Mouse (Mus musculus) heart, adult 10 weeks (tissue): ENCODE measurements around the gene Cyba. TPM values are rescaled to one million over a fixed set of nuclear protein-coding genes. Genes with fewer than 3 reads are reported as not detected.

Source experiments
- polyA plus RNA-seq: library from polyadenylated mRNA; stranded (reverse); fragments of 350-450 nt; fragmentation: Illumina TruSeq; extraction: RNeasy Lipid Tissue Mini Kit (QIAGEN cat#74804); gene quantifications from one replicate; pipeline ENCODE4 v1.2.3, GENCODE M21; 2014; ENCODE audit warnings: low read depth, low replicate concordance

Gene Cyba
- 57.1 TPM for polyA plus RNA-seq

GRCm38 (mm10) chr8:122432443-122433268 lies at the start of gene Cyba:
TSS of gene Cyba (minus strand) at chr8:122432930.

DNA sequence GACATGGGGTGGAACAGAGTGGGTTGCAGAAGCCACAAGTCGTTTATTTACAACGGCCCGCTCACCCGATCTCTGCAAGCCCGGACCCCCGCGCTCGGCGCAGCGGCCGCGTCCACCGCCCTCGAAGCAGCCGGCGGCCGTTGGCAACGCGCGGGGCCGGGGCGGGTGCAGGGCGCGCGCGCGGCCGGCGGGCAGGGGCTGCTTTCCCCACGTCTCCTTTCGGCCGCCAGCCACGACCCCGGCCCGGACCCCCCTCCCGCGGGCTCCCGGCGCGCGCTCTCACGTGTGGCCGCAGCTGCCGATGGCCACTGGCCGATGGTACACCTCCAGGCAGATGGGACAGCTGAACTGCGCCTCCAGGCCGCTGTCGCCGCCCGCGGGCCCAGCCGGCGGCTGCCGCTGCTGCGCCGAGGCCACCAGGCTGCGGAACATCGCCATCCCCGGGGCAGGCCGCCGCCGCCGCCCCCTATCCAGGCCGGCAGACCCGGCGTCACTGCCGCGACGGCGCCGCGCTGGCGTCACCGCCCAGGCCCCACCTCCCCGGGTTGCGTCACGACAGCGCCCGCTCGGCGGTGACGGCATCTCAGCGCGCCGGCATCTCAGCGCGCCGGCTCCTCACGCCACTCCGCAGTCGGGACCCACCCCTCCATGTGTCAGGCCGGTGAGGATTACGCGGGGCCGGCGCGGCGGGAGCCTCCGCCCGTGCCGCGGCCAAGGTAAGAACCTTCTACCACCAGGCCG lies 43.0 kb upstream of the Cyba start, which contains the start of the genes Rnf166 and Ctu2:
Gene Rnf166, minus strand, starts transcription at position 485 of the 741 bp plus-strand sequence.
Gene Ctu2, plus strand, starts transcription at position 564 of the 741 bp plus-strand sequence.

GRCm38 (mm10) chr8:122460524-122461472 lies 28.1 kb upstream of the Cyba start, which contains the start of gene Snai3:
TSS of gene Snai3 (minus strand) at chr8:122460733.

GRCm38 (mm10) chr8:122443262-122444006 lies 10.7 kb upstream of the Cyba start, which contains the start of gene Mvd:
TSS of gene Mvd (minus strand) at chr8:122443422.

DNA sequence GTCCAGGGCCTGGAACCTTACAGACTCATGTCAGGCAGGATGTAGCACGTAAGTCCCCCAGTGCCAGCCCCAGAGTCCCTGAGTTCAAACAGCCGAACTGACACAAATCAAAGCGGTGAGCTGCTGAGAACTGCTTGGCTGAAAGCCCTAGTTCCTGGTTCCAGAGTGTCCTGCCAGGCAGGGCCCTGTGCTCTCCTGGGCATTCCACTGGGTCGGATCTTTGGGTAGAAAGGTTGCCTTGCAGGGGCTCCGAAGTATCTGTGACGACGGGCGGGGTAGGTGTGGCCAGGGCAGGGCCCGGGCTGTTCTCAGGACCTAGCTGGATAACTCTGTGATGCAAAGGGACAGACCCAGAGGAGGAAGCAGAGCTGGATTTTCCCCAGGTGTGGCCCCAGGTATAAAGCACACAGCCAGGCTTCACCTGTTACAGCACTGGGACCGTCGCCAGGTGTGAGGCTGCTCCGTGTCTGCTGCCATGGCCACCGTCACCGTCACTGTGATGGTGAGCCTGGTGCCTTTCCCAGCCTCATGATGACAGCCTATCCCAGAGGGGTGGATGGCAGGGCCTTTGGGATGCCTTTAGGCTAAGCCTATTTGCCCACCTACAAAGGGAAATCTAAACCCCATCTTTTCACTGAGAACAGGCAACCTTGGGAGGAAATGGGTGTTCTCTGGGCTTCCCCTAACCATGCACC lies 11.2 kb downstream of the Cyba start, which contains the start of gene Il17c:
Gene Il17c, plus strand, starts transcription at position 645 of the 695 bp plus-strand sequence.

GRCm38 (mm10) chr8:122376365-122377231 lies 56.1 kb downstream of the Cyba start, which contains the start of gene Zc3h18:
TSS of gene Zc3h18 (plus strand) at chr8:122376609.

Other genes with a start within 250 kb of the Cyba start
- gene Zfpm1, start 150.8 kb downstream of the Cyba start, polyA plus RNA-seq: 11.5 TPM
- not detected for gene Trhr2, start 72.2 kb downstream of the Cyba start, polyA plus RNA-seq
- 20.0 TPM for gene Zc3h18, start 56.3 kb downstream of the Cyba start, polyA plus RNA-seq
- not detected for gene Il17c, start 10.9 kb downstream of the Cyba start, polyA plus RNA-seq
- 5.9 TPM for gene Mvd, start 10.5 kb upstream of the Cyba start, polyA plus RNA-seq
- 4.3 TPM for gene Snai3, start 27.8 kb upstream of the Cyba start, polyA plus RNA-seq
- gene Rnf166, start 43.1 kb upstream of the Cyba start, polyA plus RNA-seq: 35.8 TPM
- gene Ctu2, start 43.2 kb upstream of the Cyba start, polyA plus RNA-seq: 12.8 TPM
- gene Piezo1, start 118.4 kb upstream of the Cyba start, polyA plus RNA-seq: 20.7 TPM
- gene Cdt1, start 135.1 kb upstream of the Cyba start, polyA plus RNA-seq: 1.6 TPM
- gene Aprt, start 144.0 kb upstream of the Cyba start, polyA plus RNA-seq: 35.1 TPM
- gene Galns, start 178.5 kb upstream of the Cyba start, polyA plus RNA-seq: 4.1 TPM
- 45.3 TPM for gene Trappc2l, start 178.7 kb upstream of the Cyba start, polyA plus RNA-seq
- gene Pabpn1l, start 189.8 kb upstream of the Cyba start, polyA plus RNA-seq: not detected